Mouse (Mus musculus): ENCODE measurements around the gene Bri3. TPM values are rescaled to one million over a fixed set of nuclear protein-coding genes. Genes with fewer than 3 reads are reported as not detected.

Gene Bri3
- total and polyA plus RNA-seq, 3 experiments: 129 to 258 (median 152) TPM

- intact Hi-C loops (cut with DNase I): no loop called here
- Histone ChIP-seq H3K9ac (ENCODE audit: low read depth, low read length) (no peak overlapping the region), H3K36me3 (ENCODE audit: control insufficient read depth, insufficient read depth, low read length) (no peaks in the 10 kb centered on the region), H3K27me3 (ENCODE audit: control insufficient read depth, insufficient read depth, low read length) (no peaks in the 10 kb centered on the region), H3K4me1 (ENCODE audit: control insufficient read depth, insufficient read depth, low read length) (peaks cover 7% of the 10 kb centered on the region), H3K4me3 (no peak overlapping the region), H3K79me2 (replicated peaks; ENCODE audit: control insufficient read depth, insufficient read depth, low read length) (no peaks in the 10 kb centered on the region), H3K27ac (no peak overlapping the region)
- TF ChIP-seq POLR2A (IDR thresholded peaks at IDR 0.05; ENCODE audit: insufficient read depth, low read depth, low read length) (no peak), CTCF (IDR thresholded peaks at IDR 0.05) (peak; percentile 63)
- no peak for DNase-seq
- 83% methylated on average over 3 of the region's 3 CpGs for WGBS
These were observed 5.6 kb downstream of the Bri3 start for GRCm38 (mm10) chr5:144249871-144250270.

GRCm38 (mm10) chr5:144251876-144252577 is 7.8 kb downstream of the Bri3 start:
- no peak overlapping the region for H3K9ac ChIP-seq (ENCODE audit: low read depth, low read length)
- H3K4me3 ChIP-seq: no peak overlapping the region
- no peak for TF ChIP-seq POLR2A (IDR thresholded peaks at IDR 0.05; ENCODE audit: insufficient read depth, low read depth, low read length)
- no peak for TF ChIP-seq CTCF (IDR thresholded peaks at IDR 0.05)
- no peak for TF ChIP-seq EP300 (IDR thresholded peaks at IDR 0.05; ENCODE audit: insufficient read depth, low read depth, low read length)
- peaks cover 11% of the 10 kb centered on the region for H3K4me1 ChIP-seq (ENCODE audit: control insufficient read depth, insufficient read depth, low read length)
- intact Hi-C loops (cut with DNase I): no loop called here
- peaks cover 4% of the 10 kb centered on the region for H3K36me3 ChIP-seq (ENCODE audit: control insufficient read depth, insufficient read depth, low read length)
- 0 out of 2 replicates have a peak, but pooled peaks cover 3% of the 10 kb centered on the region for H3K79me2 ChIP-seq (replicated peaks; ENCODE audit: control insufficient read depth, insufficient read depth, low read length)
- peak in 1 of 2 experiments; percentile 48 for DNase-seq
- H3K27ac ChIP-seq: no peak overlapping the region
- WGBS: 70% methylated on average over 13 of the region's 13 CpGs
- no peaks in the 10 kb centered on the region for H3K27me3 ChIP-seq (ENCODE audit: control insufficient read depth, insufficient read depth, low read length)

GRCm38 (mm10) chr5:144253212-144253611 is 9.0 kb downstream of the Bri3 start:
- TF ChIP-seq EP300 (IDR thresholded peaks at IDR 0.05; ENCODE audit: insufficient read depth, low read depth, low read length) (no peak), CTCF (IDR thresholded peaks at IDR 0.05) (no peak), POLR2A (IDR thresholded peaks at IDR 0.05; ENCODE audit: insufficient read depth, low read depth, low read length) (no peak)
- H3K4me3 ChIP-seq: no peak overlapping the region
- DNase-seq: no peak
- no peaks in the 10 kb centered on the region for H3K27me3 ChIP-seq (ENCODE audit: control insufficient read depth, insufficient read depth, low read length)
- H3K4me1 ChIP-seq (ENCODE audit: control insufficient read depth, insufficient read depth, low read length): peaks cover 12% of the 10 kb centered on the region
- H3K9ac ChIP-seq (ENCODE audit: low read depth, low read length): no peak overlapping the region
- H3K27ac ChIP-seq: no peak overlapping the region
- H3K36me3 ChIP-seq (ENCODE audit: control insufficient read depth, insufficient read depth, low read length): peaks cover 5% of the 10 kb centered on the region
- WGBS: 92% methylated on average over 4 of the region's 4 CpGs
- intact Hi-C loops (cut with DNase I): no loop called here
- H3K79me2 ChIP-seq (replicated peaks; ENCODE audit: control insufficient read depth, insufficient read depth, low read length): 0 out of 2 replicates have a peak, but pooled peaks cover 3% of the 10 kb centered on the region

GRCm38 (mm10) chr5:144254122-144254810 is 10.0 kb downstream of the Bri3 start:
- Histone ChIP-seq H3K4me1 (ENCODE audit: control insufficient read depth, insufficient read depth, low read length) (peaks cover 20% of the 10 kb centered on the region), H3K79me2 (replicated peaks; ENCODE audit: control insufficient read depth, insufficient read depth, low read length) (peaks cover 12% of the 10 kb centered on the region), H3K9ac (ENCODE audit: low read depth, low read length) (peak overlapping the region; percentile 26), H3K27me3 (ENCODE audit: control insufficient read depth, insufficient read depth, low read length) (no peaks in the 10 kb centered on the region), H3K36me3 (ENCODE audit: control insufficient read depth, insufficient read depth, low read length) (peaks cover 8% of the 10 kb centered on the region), H3K27ac (peak overlapping the region; percentile 94), H3K4me3 (peak overlapping the region; percentile 55)
- TF ChIP-seq POLR2A (IDR thresholded peaks at IDR 0.05; ENCODE audit: insufficient read depth, low read depth, low read length) (peak; percentile 72), EP300 (IDR thresholded peaks at IDR 0.05; ENCODE audit: insufficient read depth, low read depth, low read length) (no peak)
- peak; percentile 81 to 86 for DNase-seq
- intact Hi-C loops (cut with DNase I): no loop called here
- 59% methylated on average over 16 of the region's 16 CpGs for WGBS

- Histone ChIP-seq H3K4me3 (peak overlapping the region; percentile 82), H3K9ac (ENCODE audit: low read depth, low read length) (peak overlapping the region; percentile 95), H3K27me3 (ENCODE audit: control insufficient read depth, insufficient read depth, low read length) (no peaks in the 10 kb centered on the region), H3K27ac (peak overlapping the region; percentile 94), H3K79me2 (replicated peaks; ENCODE audit: control insufficient read depth, insufficient read depth, low read length) (peaks cover 16% of the 10 kb centered on the region), H3K4me1 (ENCODE audit: control insufficient read depth, insufficient read depth, low read length) (peaks cover 22% of the 10 kb centered on the region), H3K36me3 (ENCODE audit: control insufficient read depth, insufficient read depth, low read length) (peaks cover 12% of the 10 kb centered on the region)
- 0 out of 2 replicates have a peak, but pooled peaks have one; percentile 31 for TF ChIP-seq EP300 (IDR thresholded peaks at IDR 0.05; ENCODE audit: insufficient read depth, low read depth, low read length)
- peak; percentile 73; the same call in 1 of the 2 replicates for TF ChIP-seq POLR2A (IDR thresholded peaks at IDR 0.05; ENCODE audit: insufficient read depth, low read depth, low read length)
- no peak for TF ChIP-seq CTCF (IDR thresholded peaks at IDR 0.05)
- intact Hi-C loops (cut with DNase I): loop anchor here (1.0 kb wide), 1 partner anchor 32 kb away; the partner anchor contains the start of gene Tecpr1
- WGBS: under 1% methylated on average over 60 of the region's 84 CpGs
- peak; percentile 93 to 94 for DNase-seq
These were observed 10.8 kb downstream of the Bri3 start for GRCm38 (mm10) chr5:144254811-144255631.
